Mouse (Mus musculus) stomach, postnatal 0 days (tissue): ENCODE measurements around the gene Apol8.

ENCODE experiments used
- CTCF ChIP-seq: IDR thresholded peaks from 2 replicates; pipeline ENCODE4 v1.5.1; 2016; ENCODE audit warnings: antibody characterized with exemption, low read depth, mild to moderate bottlenecking, moderate library complexity
- EP300 ChIP-seq: optimal IDR thresholded peaks from 2 replicates; pipeline ENCODE3; 2016; ENCODE audit warnings: antibody characterized with exemption

- TF ChIP-seq CTCF (no peak), EP300 (no peak)
Measured at GRCm38 (mm10) chr15:77745081-77745480, 11.7 kb downstream of the Apol8 start.
